Mouse (Mus musculus): ENCODE results near the gene Xrcc1.
A peak's percentile ranks its signal among the peaks of the same experiment; 100 is the strongest.
"Not testable (repeated sequence)": the region's sequence is repeated elsewhere in the genome, so short reads cannot be mapped to it uniquely, and the experiment has no call there.

Xrcc1 gene

GRCm38 (mm10) chr7:24600941-24601597 is 55.0 kb downstream of the Xrcc1 start:
- peak; percentile 95 for DNase-seq (ENCODE audit: low read depth, low spot score)

- DNase-seq (ENCODE audit: low read depth, low spot score) = no peak
Observed at GRCm38 (mm10) chr7:24605561-24605960, 59.5 kb downstream of the Xrcc1 start.

- no peak for DNase-seq (ENCODE audit: low read depth, low spot score)
Observed at GRCm38 (mm10) chr7:24606046-24606445, 60.0 kb downstream of the Xrcc1 start.

GRCm38 (mm10) chr7:24608017-24608416 is 61.9 kb downstream of the Xrcc1 start:
- DNase-seq (ENCODE audit: low read depth, low spot score) = peak; percentile 35

GRCm38 (mm10) chr7:24608561-24608960 is 62.5 kb downstream of the Xrcc1 start:
- no peak for DNase-seq (ENCODE audit: low read depth, low spot score)

- no peak for DNase-seq (ENCODE audit: low read depth, low spot score)
Observed at GRCm38 (mm10) chr7:24610144-24610878, 64.2 kb downstream of the Xrcc1 start, which contains the start of gene Phldb3. Gene Phldb3, plus strand, starts transcription at chr7:24610763.

- DNase-seq (ENCODE audit: low read depth, low spot score) = peak; percentile 78
Observed at GRCm38 (mm10) chr7:24610879-24611494, 64.9 kb downstream of the Xrcc1 start.

- no peak for DNase-seq (ENCODE audit: low read depth, low spot score)
Observed at GRCm38 (mm10) chr7:24611709-24612108, 65.6 kb downstream of the Xrcc1 start.

- DNase-seq (ENCODE audit: low read depth, low spot score) = no peak
Observed at GRCm38 (mm10) chr7:24612308-24612910, 66.3 kb downstream of the Xrcc1 start.

- no peak for DNase-seq (ENCODE audit: low read depth, low spot score)
Observed at GRCm38 (mm10) chr7:24614816-24615215, 68.7 kb downstream of the Xrcc1 start.

GRCm38 (mm10) chr7:24617763-24618162 is 71.7 kb downstream of the Xrcc1 start:
- DNase-seq (ENCODE audit: low read depth, low spot score) = no peak

- DNase-seq (ENCODE audit: low read depth, low spot score) = not testable (repeated sequence)
Observed at GRCm38 (mm10) chr7:24618374-24618773, 72.3 kb downstream of the Xrcc1 start.

- no peak for DNase-seq (ENCODE audit: low read depth, low spot score)
Observed at GRCm38 (mm10) chr7:24619671-24620397, 73.7 kb downstream of the Xrcc1 start.

GRCm38 (mm10) chr7:24621193-24621592 is 75.1 kb downstream of the Xrcc1 start:
- DNase-seq (ENCODE audit: low read depth, low spot score) = no peak

GRCm38 (mm10) chr7:24622967-24623366 is 76.9 kb downstream of the Xrcc1 start:
- DNase-seq (ENCODE audit: low read depth, low spot score) = no peak

Measured in mesoderm, embryonic 11.5 days (tissue).